ENCODE assay signal across 8 mouse cellular contexts in the genomic region with DNA sequence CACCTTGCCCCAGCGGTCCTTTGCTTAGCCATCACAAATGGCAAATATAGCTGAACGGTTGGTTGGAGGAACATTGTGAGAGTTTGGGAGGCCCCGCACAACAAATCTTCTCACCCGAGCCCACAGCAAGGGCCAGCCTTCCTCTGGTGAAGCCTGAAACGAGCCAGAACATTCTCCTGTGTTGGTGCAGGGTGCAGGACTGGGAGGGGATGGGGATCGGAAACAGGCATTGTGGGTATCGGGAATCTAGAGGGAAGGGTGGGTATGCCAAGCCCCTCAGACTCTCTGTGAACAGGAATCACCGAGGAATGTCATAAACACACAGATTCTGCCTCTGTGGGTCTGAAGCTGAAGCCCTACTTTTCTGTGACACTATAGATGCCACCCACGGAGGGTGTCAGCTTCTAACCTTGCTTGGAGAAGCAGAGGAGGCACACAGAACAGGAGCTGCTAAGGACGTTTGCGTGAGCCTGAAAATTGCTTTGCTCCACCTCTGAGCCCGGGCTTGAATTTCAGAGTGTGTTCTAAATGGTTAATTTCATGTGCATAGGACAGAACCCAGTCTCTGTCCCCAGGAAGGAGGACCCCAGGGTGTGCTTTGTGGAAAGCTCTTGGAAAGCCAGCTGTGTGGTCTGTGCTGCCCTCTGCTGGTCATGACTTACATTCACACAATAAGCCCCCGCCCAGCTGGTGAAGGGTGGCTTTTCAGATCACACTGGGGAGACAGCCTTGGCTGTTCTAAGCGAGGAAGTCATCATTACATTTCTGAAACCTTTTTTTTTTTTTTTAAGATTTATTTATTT. TPM values are rescaled to one million over a fixed set of nuclear protein-coding genes. Genes with fewer than 3 reads are reported as not detected.
A peak's percentile ranks its signal among the peaks of the same experiment; 100 is the strongest.
DNase-seq lines count a peak whose midpoint lies in the region; ATAC-seq and TF ChIP-seq lines count a peak whose summit lies in the region.

No protein-coding gene starts in this region.

- H3K4me1 ChIP-seq in embryonic facial prominence, embryonic 11.5 days (ENCODE audit: control insufficient read depth, insufficient read depth, low read length) = no peaks in the 10 kb centered on the region
- no peaks in the 10 kb centered on the region for H3K4me1 ChIP-seq in heart, adult 2 months (ENCODE audit: control insufficient read depth, insufficient read depth, low read length)
- H3K4me1 ChIP-seq in limb, embryonic 10.5 days = peaks cover 9% of the 10 kb centered on the region; the same call in 1 of the 2 replicates

- no peak for TF ChIP-seq POLR2A in heart, adult 2 months (IDR thresholded peaks at IDR 0.05; ENCODE audit: insufficient read depth, low read depth, low read length)

- H3K4me3 ChIP-seq in embryonic facial prominence, embryonic 11.5 days (ENCODE audit: low read depth, low read length) = no peak overlapping the region
- H3K4me3 ChIP-seq in heart, adult 2 months = no peak overlapping the region
- H3K4me3 ChIP-seq in limb, embryonic 10.5 days = no peak overlapping the region

- TF ChIP-seq EP300 in heart, adult 2 months (IDR thresholded peaks at IDR 0.05; ENCODE audit: insufficient read depth, low read depth, low read length) = peak; percentile 80; the same call in 1 of the 2 replicates

- no peaks in the 10 kb centered on the region for H3K36me3 ChIP-seq in embryonic facial prominence, embryonic 11.5 days (replicated peaks; ENCODE audit: control insufficient read depth, insufficient read depth, low read depth, low read length)
- H3K36me3 ChIP-seq in heart, adult 2 months (ENCODE audit: control insufficient read depth, insufficient read depth, low read length) = no peaks in the 10 kb centered on the region
- H3K36me3 ChIP-seq in limb, embryonic 10.5 days = no peaks in the 10 kb centered on the region

- intact Hi-C loops in heart, adult 2 months (cut with DNase I) = loop anchor here (1.0 kb wide), 2 partner anchors 53 to 102 kb away; no protein-coding TSS in a partner anchor

- no peaks in the 10 kb centered on the region for H3K79me2 ChIP-seq in heart, adult 2 months (replicated peaks; ENCODE audit: control insufficient read depth, insufficient read depth, low read length)

- peak; percentile 97 for TF ChIP-seq CTCF in heart, adult 2 months (IDR thresholded peaks at IDR 0.05)

- H3K9me3 ChIP-seq in embryonic facial prominence, embryonic 11.5 days (replicated peaks; ENCODE audit: control insufficient read depth, low read length) = no peaks in the 10 kb centered on the region
- H3K9me3 ChIP-seq in limb, embryonic 10.5 days (replicated peaks) = no peaks in the 10 kb centered on the region

- peak; percentile 62 for ATAC-seq in embryonic facial prominence, embryonic 11.5 days (replicated peaks; ENCODE audit: insufficient number of reproducible peaks, low FRiP score, low TSS enrichment, low read depth)
- ATAC-seq in monocyte, adult 5-6 weeks (replicated peaks; ENCODE audit: insufficient number of reproducible peaks, low FRiP score, low TSS enrichment, poor library complexity, severe bottlenecking) = peak; percentile 80; the same call in 1 of the 2 replicates

- no peak overlapping the region for H3K27ac ChIP-seq in embryonic facial prominence, embryonic 11.5 days (replicated peaks; ENCODE audit: low read depth, low read length)
- no peak overlapping the region for H3K27ac ChIP-seq in heart, adult 2 months
- no peak overlapping the region for H3K27ac ChIP-seq in limb, embryonic 10.5 days

- no peaks in the 10 kb centered on the region for H3K27me3 ChIP-seq in embryonic facial prominence, embryonic 11.5 days (ENCODE audit: control insufficient read depth, insufficient read depth, low read length)
- no peaks in the 10 kb centered on the region for H3K27me3 ChIP-seq in heart, adult 2 months (ENCODE audit: control insufficient read depth, insufficient read depth, low read length)
- no peaks in the 10 kb centered on the region for H3K27me3 ChIP-seq in limb, embryonic 10.5 days (ENCODE audit: low read depth, poor library complexity, severe bottlenecking)

- H3K4me2 ChIP-seq in embryonic facial prominence, embryonic 11.5 days (ENCODE audit: low read depth, low read length) = no peak overlapping the region

- H3K9ac ChIP-seq in embryonic facial prominence, embryonic 11.5 days (replicated peaks; ENCODE audit: low read length) = no peak overlapping the region
- no peak overlapping the region for H3K9ac ChIP-seq in heart, adult 2 months (ENCODE audit: low read depth, low read length)

- WGBS in embryonic facial prominence, embryonic 11.5 days = 50% methylated on average over 14 of the region's 14 CpGs
- 52% methylated on average over 14 of the region's 14 CpGs for WGBS in heart, adult 2 months
- 51% methylated on average over 14 of the region's 14 CpGs for WGBS in limb, embryonic 10.5 days

- DNase-seq in 3T3-L1 (ENCODE audit: low read depth, low spot score) = peak; percentile 91
- DNase-seq in adrenal gland, postnatal 25 days = peak; percentile 66
- DNase-seq in embryonic facial prominence, embryonic 11.5 days (ENCODE audit: low spot score) = peak; percentile 86
- DNase-seq in heart, adult 2 months = peak; percentile 60 to 77
- peak; percentile 65 for DNase-seq in kidney, adult 18-20 months
- peak; percentile 79 for DNase-seq in limb, embryonic 10.5 days (ENCODE audit: low spot score)
- peak; percentile 21 to 32 for DNase-seq in spleen, postnatal 36 days (ENCODE audit: low spot score in 2 of 2)

RNA-seq across cellular contexts. Expression of a gene that starts 7.6 kb away (rescaled TPM):
- total RNA-seq in adrenal gland, postnatal 25 days (2021) = 186 and 230 TPM in 2 replicates
- polyA plus RNA-seq in embryonic facial prominence, embryonic 11.5 days (2014; fragmentation: Nextera tagmentation; extraction: Ambion mirVana) = 20.5 and 21.4 TPM in 2 replicates
- 1 to 10 TPM; 3.3 to 3.5 TPM for total RNA-seq in heart, adult 2 months (2021)
- 4.2 and 4.8 TPM in 2 replicates for polyA plus RNA-seq in heart, adult 2 months (2012; rRNA removed)
- polyA plus RNA-seq in limb, embryonic 10.5 days (2016; fragmentation: Nextera tagmentation; extraction: Ambion mirVana) = 9.2 and 9.4 TPM in 2 replicates
- total RNA-seq in monocyte, adult 5-6 weeks (2017) = not detected in 3 replicates

RNA-seq across cellular contexts. Expression of a gene that starts 29.0 kb away (rescaled TPM):
- 224 and 233 TPM in 2 replicates for total RNA-seq in adrenal gland, postnatal 25 days (2021)
- polyA plus RNA-seq in embryonic facial prominence, embryonic 11.5 days (2014; fragmentation: Nextera tagmentation; extraction: Ambion mirVana) = 208 and 220 TPM in 2 replicates
- 100 to 1,000 TPM; 266 to 282 TPM for total RNA-seq in heart, adult 2 months (2021)
- 352 and 459 TPM in 2 replicates for polyA plus RNA-seq in heart, adult 2 months (2012; rRNA removed)
- polyA plus RNA-seq in limb, embryonic 10.5 days (2016; fragmentation: Nextera tagmentation; extraction: Ambion mirVana) = 238 and 309 TPM in 2 replicates
- total RNA-seq in monocyte, adult 5-6 weeks (2017) = 120 to 137 TPM (median 136 TPM) in 3 replicates

RNA-seq across cellular contexts. Expression of a gene that starts 37.7 kb away (rescaled TPM):
- 127 and 139 TPM in 2 replicates for total RNA-seq in adrenal gland, postnatal 25 days (2021)
- polyA plus RNA-seq in embryonic facial prominence, embryonic 11.5 days (2014; fragmentation: Nextera tagmentation; extraction: Ambion mirVana) = 16.4 and 16.9 TPM in 2 replicates
- total RNA-seq in heart, adult 2 months (2021) = 10 to 100 TPM; 53.8 to 63.5 TPM
- polyA plus RNA-seq in heart, adult 2 months (2012; rRNA removed) = 50.5 and 89.4 TPM in 2 replicates
- 14.6 and 17.6 TPM in 2 replicates for polyA plus RNA-seq in limb, embryonic 10.5 days (2016; fragmentation: Nextera tagmentation; extraction: Ambion mirVana)
- total RNA-seq in monocyte, adult 5-6 weeks (2017) = 25.3 to 56.9 TPM (median 28.9 TPM) in 3 replicates

Comparison
In these comparisons a context has a peak if more than half of its experiments do, and no peak if none do; other contexts are left out.
1. DNase-seq: peak in every context shown above with its lines; median percentile 91 in 3T3-L1; 86 in embryonic facial prominence, embryonic 11.5 days; 79 in limb, embryonic 10.5 days; 68 in heart, adult 2 months; 66 in adrenal gland, postnatal 25 days; 65 in kidney, adult 18-20 months; 26 in spleen, postnatal 36 days.
2. RNA of a gene that starts 7.6 kb away (total RNA-seq): 186 to 230 TPM in adrenal gland, postnatal 25 days; 3.3 to 3.5 TPM in heart, adult 2 months and not detected in monocyte, adult 5-6 weeks; every median in the first group is over 10 times any median in the second.